Mouse (Mus musculus): ENCODE results near the gene Recql5.

Gene Recql5

GRCm38 (mm10) chr11:115933108-115933746, at the start of gene Recql5, which contains the start of gene Sap30bp:
Gene Recql5 (minus strand): TSS chr11:115933477.
Gene Sap30bp (plus strand): TSS chr11:115933282.
- peak; percentile 93 for DNase-seq (ENCODE audit: low spot score)

GRCm38 (mm10) chr11:115982472-115982871, 49.2 kb upstream of the Recql5 start:
- no peak for DNase-seq (ENCODE audit: low spot score)

DNA sequence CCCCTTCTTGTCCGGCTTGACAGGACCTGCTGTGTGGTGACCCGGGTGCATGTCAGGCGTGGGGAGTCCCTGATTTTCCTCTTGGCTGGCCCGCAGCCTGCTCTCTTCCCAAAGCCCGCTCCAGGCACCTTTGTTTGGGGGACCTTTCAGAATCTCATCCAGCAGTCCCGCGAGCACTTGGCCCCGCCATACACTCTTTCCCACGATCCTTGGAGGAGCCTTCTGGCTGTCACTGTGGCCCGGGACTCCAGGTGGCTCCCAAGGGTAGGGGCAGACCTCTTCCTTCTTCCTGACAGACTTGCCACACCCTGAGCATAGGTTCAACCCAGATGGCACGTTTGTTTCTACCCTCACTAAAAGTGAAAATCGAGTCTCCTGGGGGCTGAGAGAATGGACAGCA, 42.3 kb upstream of the Recql5 start:
- DNase-seq (ENCODE audit: low spot score): no peak

DNA sequence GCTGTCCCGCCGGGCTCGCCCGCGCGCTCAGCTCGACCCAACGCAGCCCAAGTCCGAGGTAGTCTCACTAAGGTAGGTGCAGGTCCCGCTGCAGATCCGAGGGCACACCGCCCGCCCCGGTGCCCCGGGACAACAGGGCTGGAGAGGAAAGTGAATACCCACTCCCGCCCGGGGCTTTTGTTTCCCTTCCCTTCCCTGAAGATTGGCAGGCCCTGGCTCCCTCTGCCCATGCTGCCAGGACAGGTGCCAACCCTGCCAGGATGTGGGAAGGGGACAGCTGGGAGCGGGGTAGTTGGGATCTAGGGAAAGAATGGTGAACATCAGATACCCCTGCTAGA, 41.8 kb upstream of the Recql5 start:
- DNase-seq (ENCODE audit: low spot score): no peak

DNA sequence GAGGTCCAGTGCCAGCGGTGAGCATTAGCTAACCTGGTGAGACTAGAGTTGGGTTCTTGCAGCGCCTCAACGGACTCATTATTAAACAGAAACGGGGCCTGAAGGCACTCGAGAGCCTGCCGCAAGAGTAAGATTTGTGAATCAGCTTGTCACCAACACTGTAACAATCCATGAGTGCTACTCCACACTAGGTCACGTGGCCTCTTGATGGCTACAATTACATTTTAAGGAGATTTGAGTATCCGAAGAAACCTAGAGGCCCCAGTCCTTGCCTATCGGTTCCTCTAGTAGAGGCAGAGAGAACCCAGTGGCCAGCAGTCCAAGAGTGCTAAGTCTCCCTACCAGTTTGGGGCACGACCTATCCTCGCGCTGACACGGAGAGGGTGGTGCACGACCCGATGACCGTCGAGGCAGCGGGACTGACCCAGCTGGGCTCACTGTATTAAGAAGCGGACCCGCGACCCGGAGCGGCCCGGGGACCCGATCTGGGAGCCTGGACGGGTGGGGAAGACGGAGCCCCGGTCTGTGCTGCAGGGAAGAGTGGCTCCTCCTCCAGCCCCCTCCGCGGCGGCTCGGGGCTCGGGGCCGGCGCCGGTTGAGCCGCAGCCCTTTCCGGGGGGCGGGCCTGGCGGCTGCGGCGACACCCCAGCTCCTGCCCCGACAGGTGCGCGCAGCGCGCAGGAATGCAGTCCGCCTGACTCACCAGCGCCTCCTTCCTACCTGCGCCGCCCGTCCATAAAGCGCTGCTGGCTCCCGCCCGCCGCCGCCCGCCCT, 41.2 kb upstream of the Recql5 start, which contains the start of gene Itgb4:
Gene Itgb4, plus strand, starts transcription at position 401 of the 774 bp plus-strand sequence.
- DNase-seq (ENCODE audit: low spot score): no peak

GRCm38 (mm10) chr11:115971016-115971415, 37.7 kb upstream of the Recql5 start:
- no peak for DNase-seq (ENCODE audit: low spot score)

DNA sequence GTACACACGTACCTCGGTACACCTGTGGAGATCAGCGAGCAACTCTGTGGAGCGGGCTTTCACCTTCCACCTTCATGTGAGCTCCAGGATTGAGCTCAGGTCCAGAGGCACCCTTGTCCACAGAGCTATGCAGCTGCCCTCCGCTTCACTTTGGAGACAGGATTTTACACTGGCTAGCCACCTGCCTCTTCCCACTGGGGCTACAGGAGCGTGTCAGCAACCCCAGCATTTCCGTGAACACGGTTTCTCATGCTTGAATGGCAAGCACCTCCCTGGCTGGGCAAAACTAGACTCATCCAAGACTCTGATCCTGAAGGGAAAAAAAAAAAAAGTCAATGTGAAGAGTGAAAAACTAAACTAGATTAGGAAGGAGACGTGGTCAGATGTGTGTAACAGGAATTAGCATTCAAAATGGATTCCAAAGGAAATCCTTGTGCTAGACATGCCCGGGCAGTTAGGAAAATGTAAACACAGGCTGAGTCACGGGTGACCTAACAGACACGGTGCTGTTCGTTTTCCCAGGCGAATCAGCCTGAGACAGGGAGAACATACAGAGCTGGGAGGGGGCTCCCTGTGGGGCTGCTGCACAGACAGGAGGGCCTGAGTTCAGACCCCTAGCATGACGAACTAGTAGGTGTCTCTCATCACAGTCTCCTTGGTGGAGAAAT, 36.9 kb upstream of the Recql5 start:
- DNase-seq (ENCODE audit: low spot score): no peak

- DNase-seq (ENCODE audit: low spot score): no peak
Observed at GRCm38 (mm10) chr11:115968731-115969405, 35.6 kb upstream of the Recql5 start.

DNA sequence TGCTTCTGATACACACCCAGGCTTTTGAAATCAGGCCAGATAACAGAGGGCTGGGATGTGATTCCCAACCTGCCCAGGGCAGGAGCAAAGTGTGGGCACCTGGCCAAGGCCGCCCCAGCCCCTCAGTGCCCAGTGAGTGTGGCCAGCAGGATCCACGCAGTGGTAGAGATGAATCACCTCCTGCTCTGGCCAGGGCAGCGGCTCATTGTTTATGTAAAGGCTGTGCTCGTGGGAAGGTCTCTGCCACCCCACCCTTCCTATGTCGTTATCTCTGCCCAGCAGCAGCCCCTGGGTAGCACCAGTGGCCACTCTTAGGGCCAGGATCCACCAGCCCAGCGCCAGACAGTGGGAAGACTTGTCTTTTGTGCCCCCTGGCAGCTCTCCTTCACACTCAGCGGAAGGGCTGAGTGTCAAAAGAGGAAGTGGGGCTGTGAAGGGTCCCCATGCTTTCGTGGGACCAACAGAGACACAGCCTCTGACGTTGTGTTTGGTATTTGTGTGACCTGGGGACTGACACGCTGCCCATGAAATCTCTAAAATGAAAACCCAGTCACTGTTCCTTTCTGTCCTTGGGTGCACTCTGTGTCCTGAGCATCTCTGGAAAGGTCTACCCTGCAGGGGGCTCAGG, 31.8 kb upstream of the Recql5 start:
- no peak for DNase-seq (ENCODE audit: low spot score)

DNA sequence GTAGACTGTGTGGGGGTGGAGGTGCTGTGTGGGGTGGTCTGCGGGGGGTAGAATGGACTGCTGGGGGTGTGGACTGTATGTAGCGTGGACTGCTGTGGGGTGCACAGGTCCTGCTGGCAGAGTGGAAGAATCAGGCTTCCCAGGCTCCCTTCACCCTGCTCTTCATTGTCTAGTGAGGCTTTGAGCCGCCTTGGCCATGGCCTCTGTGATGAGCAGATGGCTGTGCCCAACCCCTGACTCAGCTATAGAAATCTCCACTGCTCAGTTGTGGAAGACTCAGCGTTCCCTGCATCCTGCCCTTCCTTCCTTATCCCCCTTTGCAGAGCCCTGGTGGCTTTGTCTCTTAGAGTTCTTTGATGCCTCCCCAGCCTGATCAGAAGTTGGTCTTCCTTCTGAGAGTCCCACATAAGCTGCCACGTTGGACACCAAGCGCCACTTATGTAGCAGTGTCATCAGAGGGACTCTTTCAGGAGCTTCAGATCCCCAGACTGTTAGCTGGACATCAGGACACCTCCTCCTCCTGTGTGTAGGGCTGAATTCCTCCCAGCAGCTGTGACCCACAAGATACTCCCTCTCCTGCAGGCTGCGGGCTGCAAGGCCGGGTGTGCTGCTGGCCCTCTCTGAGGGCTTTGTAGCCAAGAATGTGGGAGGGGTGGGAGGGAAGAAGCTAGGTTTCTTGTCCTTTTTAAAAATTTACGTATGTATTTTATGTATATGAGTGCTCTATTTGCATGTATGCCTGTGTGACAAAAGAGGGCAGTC, 29.6 kb upstream of the Recql5 start:
- no peak for DNase-seq (ENCODE audit: low spot score)

- DNase-seq (ENCODE audit: low spot score): no peak
Observed at GRCm38 (mm10) chr11:115959018-115959417, 25.7 kb upstream of the Recql5 start.

GRCm38 (mm10) chr11:115957971-115958370, 24.7 kb upstream of the Recql5 start:
- DNase-seq (ENCODE audit: low spot score): no peak

- no peak for DNase-seq (ENCODE audit: low spot score)
Observed at GRCm38 (mm10) chr11:115956453-115956852, 23.2 kb upstream of the Recql5 start.

DNA sequence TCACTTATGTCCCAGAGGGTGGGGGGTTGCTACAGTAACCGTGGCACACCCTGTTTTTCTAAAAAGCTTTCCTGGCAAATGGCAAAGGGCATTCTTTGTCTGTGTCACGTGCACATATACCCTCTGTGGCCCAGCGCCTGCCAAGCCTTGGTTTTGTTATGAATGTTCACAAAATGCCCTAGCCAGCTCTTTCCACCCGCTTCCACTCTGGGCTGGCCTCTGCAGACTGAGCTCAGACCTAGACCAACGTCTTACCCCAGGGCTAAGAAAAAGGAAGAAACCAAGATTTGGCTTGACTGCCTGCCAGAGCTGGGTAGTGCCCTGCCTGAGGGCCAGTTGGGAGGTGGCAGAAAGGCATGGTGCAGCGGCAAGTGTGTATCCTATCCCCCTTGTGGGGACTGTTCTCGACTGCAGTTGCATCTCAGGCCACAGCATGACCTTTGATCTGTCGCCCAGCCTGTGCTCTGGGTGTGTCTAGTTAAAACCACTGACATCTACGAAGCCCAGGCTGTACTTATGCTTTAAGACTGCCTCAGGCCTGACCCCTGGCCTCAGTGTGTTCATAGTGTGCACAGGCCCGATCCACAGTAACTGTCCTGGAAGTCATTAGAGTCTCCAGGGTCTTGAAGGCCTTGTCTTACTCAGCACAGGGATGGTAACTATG, 22.1 kb upstream of the Recql5 start:
- DNase-seq (ENCODE audit: low spot score): no peak

GRCm38 (mm10) chr11:115954712-115955111, 21.4 kb upstream of the Recql5 start:
- no peak for DNase-seq (ENCODE audit: low spot score)

DNA sequence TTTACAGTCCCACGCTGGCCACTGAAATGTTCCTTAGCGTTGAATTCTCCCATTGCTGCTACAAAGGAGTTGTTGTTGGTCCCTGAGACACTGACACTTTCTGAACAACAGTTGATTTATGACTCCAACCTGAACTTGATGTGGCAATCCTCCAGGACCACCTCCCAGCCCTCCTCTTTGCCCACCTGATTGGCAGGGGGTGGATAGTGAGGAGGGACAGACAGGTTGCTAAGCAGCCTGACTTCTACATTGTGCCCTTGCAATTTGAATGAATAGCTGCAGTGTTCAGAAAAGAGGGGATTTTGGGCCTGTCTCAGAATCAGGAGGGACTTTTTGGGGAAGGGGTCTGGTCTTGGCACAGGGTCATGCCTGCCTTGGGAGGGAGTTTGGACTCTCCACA, 17.4 kb upstream of the Recql5 start:
- DNase-seq (ENCODE audit: low spot score): no peak

GRCm38 (mm10) chr11:115948316-115948715, 15.0 kb upstream of the Recql5 start:
- no peak for DNase-seq (ENCODE audit: low spot score)

- no peak for DNase-seq (ENCODE audit: low spot score)
Observed at GRCm38 (mm10) chr11:115946221-115946828, 13.0 kb upstream of the Recql5 start.

DNA sequence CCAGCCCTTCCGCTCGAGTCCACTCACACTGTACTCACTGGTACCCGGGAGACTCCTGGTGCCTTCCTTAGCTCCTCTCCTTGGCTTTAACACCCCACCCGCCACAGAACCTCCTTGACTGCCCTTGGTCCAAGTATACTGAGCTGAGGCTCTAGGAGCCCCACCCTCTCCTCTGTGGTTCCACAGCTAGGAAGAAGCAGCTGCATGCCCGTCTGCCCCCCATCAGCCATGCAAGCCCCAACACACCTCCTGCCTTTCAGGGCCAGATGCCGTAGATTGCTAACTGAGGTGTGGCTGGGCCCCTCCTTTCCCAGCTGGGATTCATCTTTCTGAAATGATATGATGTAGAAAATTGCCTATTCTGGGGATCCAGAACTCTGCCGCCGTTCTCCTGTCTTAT, 12.0 kb upstream of the Recql5 start:
- DNase-seq (ENCODE audit: low spot score): no peak

DNA sequence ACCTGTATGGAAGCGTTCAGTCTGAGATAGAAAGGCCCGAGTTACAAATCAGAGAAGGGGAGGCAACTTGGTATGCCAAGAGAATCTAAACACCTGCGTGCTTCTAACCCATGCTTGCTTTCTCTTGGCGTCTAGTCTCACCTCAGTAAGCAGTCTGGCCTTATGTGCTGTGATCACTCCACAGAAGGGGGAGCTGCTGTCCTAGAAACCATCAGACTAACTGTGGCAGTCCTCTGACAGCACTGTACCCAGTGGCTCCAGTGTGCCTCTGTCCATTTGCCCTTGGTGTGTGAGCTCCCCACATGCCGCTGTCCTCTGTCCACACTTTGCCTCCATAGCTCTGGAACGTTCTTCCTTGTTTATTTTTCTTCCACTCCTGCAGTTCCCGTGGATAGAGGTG, 8.7 kb upstream of the Recql5 start:
- DNase-seq (ENCODE audit: low spot score): no peak
